Mouse (Mus musculus) olfactory bulb, adult 2 months (tissue): ENCODE results near the gene Wipf1. TPM values are rescaled to one million over a fixed set of nuclear protein-coding genes. Genes with fewer than 3 reads are reported as not detected.

Experiments used
- H3K27ac ChIP-seq: fragments of 200-500 bp; 2 replicates; pipeline ENCODE4 v1.5.1; 2012; ENCODE audit warnings: low read depth, low read length; ENCODE audit not compliant: insufficient read depth
- H3K4me1 ChIP-seq: fragments of 200-500 bp; 2 replicates; pipeline ENCODE4 v1.6.1; 2012; ENCODE audit warnings: low read length; ENCODE audit not compliant: control insufficient read depth, insufficient read depth
- H3K4me3 ChIP-seq: fragments of 200-500 bp; 2 replicates; pipeline ENCODE4 v1.5.1; 2012; ENCODE audit warnings: mild to moderate bottlenecking, low read depth, low read length, moderate library complexity; ENCODE audit not compliant: insufficient read depth
- CTCF ChIP-seq: fragments of 200-500 bp; IDR thresholded peaks from 2 replicates; pipeline ENCODE4 v1.5.1; 2012; ENCODE audit warnings: low read depth, mild to moderate bottlenecking, low read length, moderate library complexity; ENCODE audit not compliant: insufficient read depth
- POLR2A ChIP-seq: fragments of 200-500 bp; IDR thresholded peaks from 2 replicates; pipeline ENCODE4 v1.6.1; 2012; ENCODE audit warnings: mild to moderate bottlenecking, low read depth, low read length, moderate library complexity; ENCODE audit not compliant: insufficient read depth
- WGBS: fragments of 180-500 bp; shearing (Covaris S2); methylation state at CpG from one replicate; pipeline ENCODE4 v1.1.7; 2018; 5-methylcytosine and 5-hydroxymethylcytosine counted together
- polyA plus RNA-seq: library from polyadenylated mRNA; stranded (reverse); fragments of >200 nt; gene quantifications from 2 replicates; pipeline ENCODE4 v1.2.4, GENCODE M21; 2012; ENCODE audit warnings: low replicate concordance; ENCODE audit not compliant: missing spikeins, insufficient read depth, insufficient read length

Gene Wipf1
- polyA plus RNA-seq, 1 experiment = not detected

GRCm38 (mm10) chr2:73502863-73503429 is 26.6 kb downstream of the Wipf1 start:
- no peak overlapping the region for H3K27ac ChIP-seq
- 91% methylated on average over 10 of the region's 10 CpGs for WGBS
- no peak for TF ChIP-seq POLR2A
- TF ChIP-seq CTCF = no peak

DNA sequence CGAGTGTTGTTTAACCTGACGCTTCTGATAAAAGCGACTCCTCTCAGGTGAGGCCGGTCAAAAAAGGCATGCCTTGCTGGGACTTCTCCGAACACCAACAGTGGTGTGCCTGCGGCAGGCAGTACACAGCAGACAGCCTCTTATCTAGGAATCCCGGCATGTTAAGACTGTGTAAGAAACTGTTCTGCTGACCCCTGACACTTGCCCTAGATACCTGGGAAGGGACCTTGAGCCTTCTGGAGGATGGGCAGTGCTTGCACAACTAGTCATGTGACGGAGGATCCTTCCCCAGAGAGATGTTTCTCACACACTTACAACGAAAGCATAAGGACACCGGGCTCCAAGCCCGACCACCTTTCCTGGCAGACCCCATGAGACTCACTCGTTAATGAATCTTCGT is 28.7 kb downstream of the Wipf1 start:
- Histone ChIP-seq H3K4me3 (no peak overlapping the region), H3K4me1 (no peaks in the 10 kb centered on the region), H3K27ac (no peak overlapping the region)
- TF ChIP-seq POLR2A = no peak
- no peak for TF ChIP-seq CTCF
- 92% methylated on average over 13 of the region's 13 CpGs for WGBS

More at GRCm38 (mm10) chr2:73502863-73503429, 26.6 kb downstream of the Wipf1 start:
- Histone ChIP-seq H3K4me3 (no peak overlapping the region), H3K4me1 (no peaks in the 10 kb centered on the region)

- TF ChIP-seq POLR2A (no peak), CTCF (no peak)
- Histone ChIP-seq H3K27ac (no peak overlapping the region), H3K4me1 (no peaks in the 10 kb centered on the region), H3K4me3 (no peak overlapping the region)
Observed at GRCm38 (mm10) chr2:73498322-73498721, 31.2 kb downstream of the Wipf1 start.

DNA sequence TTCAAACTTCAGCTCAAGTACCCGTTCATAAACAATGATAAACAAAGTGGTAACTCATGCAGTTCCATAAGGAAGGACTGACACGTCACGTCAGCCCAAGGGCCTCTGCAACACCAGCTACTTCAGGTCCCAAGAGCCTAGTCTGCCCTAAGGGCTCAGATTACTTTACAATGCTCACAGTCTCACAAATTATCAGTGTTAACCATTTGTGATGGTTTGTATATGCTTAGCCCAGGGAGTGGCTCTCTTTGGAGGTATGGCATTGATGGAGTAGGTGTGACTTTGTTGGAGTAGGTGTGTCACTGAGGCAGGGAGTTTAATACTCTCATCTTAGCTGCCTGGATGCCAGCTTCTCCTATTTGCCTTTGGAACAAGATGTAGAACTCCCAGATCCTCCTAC is 32.0 kb downstream of the Wipf1 start:
- Histone ChIP-seq H3K4me3 (no peak overlapping the region), H3K4me1 (no peaks in the 10 kb centered on the region), H3K27ac (no peak overlapping the region)
- TF ChIP-seq POLR2A (no peak), CTCF (no peak)
- 93% methylated on average over 3 of the region's 3 CpGs for WGBS

DNA sequence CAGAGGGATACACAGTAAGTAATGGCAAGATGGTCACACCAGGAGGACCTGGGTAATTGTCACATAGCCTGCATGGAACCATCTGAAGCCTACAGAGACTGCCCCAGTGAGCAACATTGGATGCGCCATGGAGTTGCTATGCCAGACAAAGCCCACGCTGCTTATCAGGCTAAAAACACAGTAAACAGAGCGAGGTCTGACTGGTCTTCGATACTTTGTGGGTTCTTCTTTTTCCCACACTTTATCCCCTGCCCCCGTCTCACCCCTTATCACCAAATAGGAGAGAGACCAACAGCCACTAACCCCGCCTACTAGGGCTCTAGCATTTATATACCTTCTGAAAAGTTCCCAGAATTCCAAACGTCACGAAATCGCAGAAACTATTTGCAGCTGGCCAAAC is 32.6 kb downstream of the Wipf1 start:
- no peaks in the 10 kb centered on the region for H3K4me1 ChIP-seq
- H3K27ac ChIP-seq = no peak overlapping the region
- H3K4me3 ChIP-seq = no peak overlapping the region
- WGBS = 95% methylated on average over 9 of the region's 9 CpGs
- TF ChIP-seq POLR2A = no peak
- TF ChIP-seq CTCF = no peak

DNA sequence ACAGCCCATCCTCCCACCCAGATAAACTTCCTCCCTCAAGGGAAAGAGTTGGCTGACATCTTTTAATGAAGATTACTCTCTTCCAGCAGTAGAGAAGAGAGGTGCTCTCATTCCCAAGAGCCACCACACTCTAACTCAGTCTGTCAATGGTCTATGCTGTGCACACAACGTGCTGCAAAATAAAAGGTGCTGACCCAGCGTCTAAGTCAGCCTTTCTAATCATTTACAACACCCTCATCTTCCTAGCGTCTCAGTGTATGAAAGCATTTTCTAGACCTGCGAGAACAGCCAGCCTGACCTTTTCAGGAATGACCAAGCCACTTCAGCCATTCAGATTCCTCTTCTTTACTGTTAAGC is 33.2 kb downstream of the Wipf1 start:
- H3K4me1 ChIP-seq = no peaks in the 10 kb centered on the region
- no peak overlapping the region for H3K4me3 ChIP-seq
- no peak overlapping the region for H3K27ac ChIP-seq
- WGBS = 89% methylated on average over 4 of the region's 4 CpGs
- no peak for TF ChIP-seq CTCF
- TF ChIP-seq POLR2A = no peak

DNA sequence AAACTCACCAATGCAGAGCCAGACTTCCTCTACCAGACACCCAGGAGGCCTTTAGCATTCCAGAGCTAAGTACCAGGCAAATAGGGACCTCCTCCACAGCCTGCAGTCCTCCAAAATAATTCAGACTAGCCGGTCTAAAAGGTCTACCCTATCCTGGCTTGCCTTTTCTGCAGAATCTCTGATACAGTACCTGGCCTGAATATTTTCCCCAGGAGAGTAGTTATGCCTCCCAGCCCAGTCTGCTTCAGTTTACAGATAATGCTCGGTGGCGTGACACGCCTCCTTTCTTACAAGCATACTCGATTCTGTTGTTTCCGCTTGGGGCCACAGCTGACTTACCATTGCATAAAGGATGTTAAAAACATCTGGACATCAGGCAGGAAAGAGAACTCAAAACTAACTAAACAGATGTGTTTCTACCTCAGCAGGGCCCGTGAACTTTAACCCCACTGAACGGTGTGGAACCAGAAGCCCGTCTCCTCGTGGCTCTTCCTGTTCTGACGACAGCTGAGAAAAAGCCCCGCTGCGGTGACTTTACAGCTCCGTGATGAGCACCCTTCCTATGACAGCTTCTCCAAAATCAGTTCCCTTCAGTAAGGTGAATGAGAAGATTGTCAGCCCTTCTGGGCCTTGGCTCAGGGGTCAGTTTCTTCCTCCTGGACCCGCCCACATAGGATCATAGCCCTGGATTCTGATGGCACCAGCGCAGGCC is 33.8 kb downstream of the Wipf1 start:
- 86% methylated on average over 16 of the region's 16 CpGs for WGBS
- no peak for TF ChIP-seq CTCF
- no peak for TF ChIP-seq POLR2A
- Histone ChIP-seq H3K4me1 (no peaks in the 10 kb centered on the region), H3K4me3 (no peak overlapping the region), H3K27ac (no peak overlapping the region)

GRCm38 (mm10) chr2:73493517-73493916 is 36.0 kb downstream of the Wipf1 start:
- no peak overlapping the region for H3K27ac ChIP-seq
- TF ChIP-seq CTCF = no peak
- TF ChIP-seq POLR2A = no peak
- WGBS = 41% methylated on average over 3 of the region's 3 CpGs
- H3K4me1 ChIP-seq = no peaks in the 10 kb centered on the region
- H3K4me3 ChIP-seq = no peak overlapping the region

DNA sequence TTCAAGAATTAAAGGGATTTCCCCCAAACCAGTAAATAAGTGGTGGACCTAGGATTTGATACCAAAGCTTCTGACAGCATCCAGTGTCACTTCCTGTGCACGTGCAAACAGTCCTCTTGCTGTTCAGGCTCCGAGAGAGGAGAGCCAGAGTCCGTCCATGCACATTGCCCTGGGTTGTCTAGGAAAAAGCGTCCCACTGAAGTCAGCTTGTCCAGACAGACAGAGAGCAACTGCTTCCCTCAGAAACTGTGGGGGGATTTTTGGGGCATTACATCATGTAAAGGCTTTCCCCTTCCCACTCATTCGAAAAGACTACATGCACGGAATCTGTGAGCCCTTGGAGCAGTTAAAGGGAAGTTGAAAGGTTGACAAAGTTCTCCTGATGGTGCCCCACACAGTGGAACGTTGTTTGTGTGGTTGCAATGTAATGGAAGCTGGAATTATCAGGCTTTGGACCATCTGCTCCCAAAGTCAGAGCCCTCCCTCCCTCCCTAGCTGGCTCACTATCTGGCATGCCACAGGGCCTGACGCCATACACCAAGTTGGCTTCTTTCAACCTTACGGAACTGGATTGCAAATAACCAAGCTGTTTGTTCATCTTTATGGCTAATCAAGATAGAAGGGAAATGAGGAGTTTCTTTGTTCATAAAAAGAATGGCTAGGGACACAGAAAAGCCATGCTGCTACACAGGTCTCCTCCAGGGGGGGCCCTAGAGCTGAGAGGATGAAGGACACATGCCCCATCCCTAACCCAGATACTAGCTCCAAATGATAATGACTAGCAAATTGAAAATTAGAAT is 37.9 kb downstream of the Wipf1 start:
- no peak for TF ChIP-seq CTCF
- TF ChIP-seq POLR2A = no peak
- Histone ChIP-seq H3K27ac (no peak overlapping the region), H3K4me1 (no peaks in the 10 kb centered on the region), H3K4me3 (no peak overlapping the region)
- WGBS = 67% methylated on average over 9 of the region's 9 CpGs
